In the genomic region with DNA sequence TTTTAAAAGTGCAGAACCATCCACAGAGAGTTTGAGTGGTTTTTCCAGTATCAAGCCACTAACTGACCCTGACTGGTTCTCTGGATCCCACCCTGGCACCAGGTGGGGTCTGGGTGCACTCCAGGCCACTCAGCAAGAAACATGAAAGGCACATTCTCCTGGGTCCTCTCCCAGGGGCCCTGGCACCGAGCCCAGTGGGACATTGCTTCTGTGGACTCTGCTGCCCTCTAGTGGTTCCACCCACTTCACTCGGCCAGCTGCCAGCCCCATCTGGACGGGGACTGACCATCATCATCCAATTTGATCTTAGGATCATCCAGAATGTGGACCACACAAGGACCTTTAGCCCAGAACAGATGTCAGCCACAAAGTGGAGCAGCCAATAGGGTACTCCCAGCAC, we compare ENCODE assay signal across 8 mouse cellular contexts. TPM values are rescaled to one million over a fixed set of nuclear protein-coding genes. Genes with fewer than 3 reads are reported as not detected.
A peak's percentile ranks its signal among the peaks of the same experiment; 100 is the strongest.
DNase-seq lines count a peak whose midpoint lies in the region; TF ChIP-seq lines count a peak whose summit lies in the region.

No protein-coding gene starts in this region.

- no peak for TF ChIP-seq POLR2A in testis, adult 2 months (IDR thresholded peaks at IDR 0.05; ENCODE audit: control insufficient read depth, low read depth, low read length)
- no peak for TF ChIP-seq POLR2A in lung, adult 2 months (IDR thresholded peaks at IDR 0.05; ENCODE audit: borderline replicate concordance, extremely low read depth, low read depth, low read length)

- no peak overlapping the region for H3K4me3 ChIP-seq in testis, adult 2 months (ENCODE audit: control insufficient read depth, low read depth, low read length)
- no peak overlapping the region for H3K4me3 ChIP-seq in lung, adult 2 months (replicated peaks; ENCODE audit: extremely low read depth, low read depth, low read length)

- no peak overlapping the region for H3K27ac ChIP-seq in testis, adult 2 months (ENCODE audit: control insufficient read depth, insufficient read depth, low read depth, low read length)

- no peaks in the 10 kb centered on the region; the same call in 1 of the 2 replicates for H3K4me1 ChIP-seq in testis, adult 2 months (ENCODE audit: control insufficient read depth, insufficient read depth, low read length)
- H3K4me1 ChIP-seq in lung, adult 2 months (ENCODE audit: control insufficient read depth, insufficient read depth, low read length): no peaks in the 10 kb centered on the region

- H3K36me3 ChIP-seq in testis, adult 2 months (ENCODE audit: control insufficient read depth, insufficient read depth, low read length): no peaks in the 10 kb centered on the region

- TF ChIP-seq CTCF in testis, adult 2 months (IDR thresholded peaks at IDR 0.05; ENCODE audit: control insufficient read depth, insufficient read depth, insufficient replicate concordance, low read depth, low read length): peak; percentile 81; the same call in 1 of the 2 replicates
- TF ChIP-seq CTCF in lung, adult 2 months (IDR thresholded peaks at IDR 0.05; ENCODE audit: insufficient read depth, low read length): peak; percentile 83

- 1% methylated on average over 3 of the region's 3 CpGs for WGBS in lung, adult 2 months

- no peak for DNase-seq in testis, postnatal 14 days (ENCODE audit: low spot score)
- peak; percentile 49 to 81 for DNase-seq in cerebellum, adult 18-20 months
- DNase-seq in frontal cortex, postnatal 25 days (ENCODE audit: low spot score in 2 of 2): peak; percentile 72 to 74
- DNase-seq in kidney, adult 9 months: peak; percentile 78
- DNase-seq in lung, adult 2 months: peak; percentile 73
- DNase-seq in retina, postnatal 1 day: peak; percentile 90
- DNase-seq in urinary bladder, postnatal 4 days (ENCODE audit: low spot score in 2 of 2): peak; percentile 72 to 87

- H3K27me3 ChIP-seq in testis, adult 2 months (ENCODE audit: control insufficient read depth, insufficient read depth, low read length): no peaks in the 10 kb centered on the region

RNA-seq across cellular contexts. Expression of gene Rapgef1, which starts 15.6 kb away (rescaled TPM):
- 58.8 and 59.2 TPM in 2 replicates for polyA plus RNA-seq in testis, adult 2 months (2012; rRNA removed)
- 52.4 and 65.2 TPM in 2 replicates for polyA plus RNA-seq in lung, adult 2 months (2012; rRNA removed)
